Mouse (Mus musculus): ENCODE measurements around the gene Nav2.

- TF ChIP-seq CTCF (IDR thresholded peaks at IDR 0.05; ENCODE audit: borderline replicate concordance, insufficient read depth, low read depth, low read length) (no peak), POLR2A (IDR thresholded peaks at IDR 0.05; ENCODE audit: borderline replicate concordance, insufficient read depth, low read length) (no peak)
Measured at GRCm38 (mm10) chr7:48958528-48959315, 50.2 kb downstream of the Nav2 start.

Measured in cerebellum, adult 2 months (tissue).